In the genomic region with DNA sequence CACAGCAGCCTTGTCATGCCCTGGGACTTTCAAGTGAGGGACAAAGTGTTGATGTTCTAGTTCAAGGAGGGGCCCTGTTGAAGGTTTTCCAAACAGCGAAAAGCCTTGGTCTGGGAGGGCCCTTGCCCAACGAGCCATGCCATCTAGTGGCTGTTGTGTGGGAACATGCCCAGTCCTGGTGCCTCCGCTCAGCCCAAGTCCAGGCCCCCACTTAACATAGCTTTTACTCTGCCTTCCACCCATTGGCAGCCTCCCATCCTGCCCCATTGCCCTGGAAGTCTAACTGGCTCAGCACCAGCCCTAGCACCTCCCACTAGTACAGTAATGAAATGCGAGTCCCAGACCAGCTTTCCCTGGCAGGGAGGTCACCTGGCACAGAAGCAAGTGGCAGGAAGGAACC, we compare ENCODE assay signal across 9 mouse cellular contexts. TPM values are rescaled to one million over a fixed set of nuclear protein-coding genes. Genes with fewer than 3 reads are reported as not detected.
DNase-seq lines count a peak whose midpoint lies in the region; ATAC-seq lines count a peak whose summit lies in the region.
"Had no signal": no experiment of that assay in that cellular context is flagged by ENCODE, and none has a peak within 500 bp of the region (broad histone marks: within the 10 kb centered on the region; RNA-seq: fewer than 3 reads in every experiment).

No protein-coding gene starts in this region.

- H3K27me3 ChIP-seq in midbrain, embryonic 15.5 days (replicated peaks), result no peaks in the 10 kb centered on the region
- no peaks in the 10 kb centered on the region for H3K27me3 ChIP-seq in midbrain, embryonic 11.5 days (ENCODE audit: control insufficient read depth, insufficient read depth, low read length)
- H3K27me3 ChIP-seq: midbrain, embryonic 12.5 days had no signal

- H3K36me3 ChIP-seq in midbrain, embryonic 15.5 days (replicated peaks), result no peaks in the 10 kb centered on the region
- no peaks in the 10 kb centered on the region for H3K36me3 ChIP-seq in midbrain, embryonic 11.5 days (ENCODE audit: control insufficient read depth, insufficient read depth, low read length)
- H3K36me3 ChIP-seq: midbrain, embryonic 12.5 days had no signal

- intact Hi-C loops in left cerebral cortex, postnatal 4 days (cut with DNase I), result no loop called here

- DNase-seq in midbrain, embryonic 11.5 days (ENCODE audit: low spot score, missing footprints), result no peak
- DNase-seq in adrenal gland, postnatal 14 days, result peak; percentile 94
- DNase-seq in frontal cortex, postnatal 10 days (ENCODE audit: low spot score in 2 of 2), result peak; percentile 62 to 76
- peak; percentile 74 for DNase-seq in left cerebral cortex, postnatal 4 days
- DNase-seq in skeletal muscle tissue, adult 2 months (ENCODE audit: low read depth, low spot score), result peak; percentile 82
- no peak for DNase-seq in spleen, adult 12 weeks (ENCODE audit: low spot score)

- peaks cover 12% of the 10 kb centered on the region for H3K4me1 ChIP-seq in midbrain, embryonic 15.5 days
- H3K4me1 ChIP-seq in midbrain, embryonic 11.5 days (ENCODE audit: control insufficient read depth, insufficient read depth, low read length), result no peaks in the 10 kb centered on the region

- H3K9ac ChIP-seq in midbrain, embryonic 15.5 days, result no peak overlapping the region
- H3K9ac ChIP-seq in midbrain, embryonic 11.5 days (ENCODE audit: low read length), result no peak overlapping the region
- H3K9ac ChIP-seq: midbrain, embryonic 12.5 days had no signal

- no peak overlapping the region for H3K4me2 ChIP-seq in midbrain, embryonic 15.5 days
- H3K4me2 ChIP-seq in midbrain, embryonic 11.5 days, result no peak overlapping the region
- H3K4me2 ChIP-seq: midbrain, embryonic 12.5 days had no signal

- no peak overlapping the region for H3K27ac ChIP-seq in midbrain, embryonic 15.5 days
- no peak overlapping the region for H3K27ac ChIP-seq in midbrain, embryonic 11.5 days (ENCODE audit: low read depth, low read length)
- H3K27ac ChIP-seq: midbrain, embryonic 12.5 days had no signal

- H3K9me3 ChIP-seq in midbrain, embryonic 15.5 days, result no peaks in the 10 kb centered on the region
- no peaks in the 10 kb centered on the region for H3K9me3 ChIP-seq in midbrain, embryonic 11.5 days (ENCODE audit: control insufficient read depth, low read length)
- H3K9me3 ChIP-seq: midbrain, embryonic 12.5 days had no signal

- ATAC-seq in midbrain, embryonic 15.5 days (replicated peaks), result 0 out of 2 replicates have a peak, but pooled peaks have one; percentile 6
- ATAC-seq in midbrain, embryonic 11.5 days (ENCODE audit: low FRiP score), result no peak
- peak; percentile 70 to 79 for ATAC-seq in hematopoietic stem cell, adult 5-6 weeks (replicated peaks in 1 of 2; ENCODE audit: insufficient read depth in 1 of 2, low FRiP score in 2 of 2, low TSS enrichment in 1 of 2, low read depth in 1 of 2, poor library complexity in 2 of 2, severe bottlenecking in 2 of 2)

- H3K4me3 ChIP-seq in midbrain, embryonic 15.5 days, result no peak overlapping the region
- H3K4me3 ChIP-seq in midbrain, embryonic 11.5 days (ENCODE audit: low read depth, low read length), result no peak overlapping the region
- H3K4me3 ChIP-seq: midbrain, embryonic 12.5 days had no signal

- WGBS in midbrain, embryonic 15.5 days, result 17% methylated on average over 4 of the region's 4 CpGs
- 30% methylated on average over 4 of the region's 4 CpGs for WGBS in midbrain, embryonic 11.5 days

RNA-seq across cellular contexts. Expression of gene Rft1, which starts 3.2 kb away (rescaled TPM):
- polyA plus RNA-seq in midbrain, embryonic 15.5 days (2015; fragmentation: Nextera tagmentation; extraction: Ambion mirVana), result 7.6 and 9.6 TPM in 2 replicates
- 11.0 and 12.3 TPM in 2 replicates for polyA plus RNA-seq in midbrain, embryonic 11.5 days (2014; fragmentation: Nextera tagmentation; extraction: Ambion mirVana)
- 20.8 and 23.9 TPM in 2 replicates for total RNA-seq in adrenal gland, postnatal 14 days (2021)
- total RNA-seq in hematopoietic stem cell, adult 5-6 weeks (2017), result 15.7 and 19.7 TPM in 2 replicates
- 10 to 100 TPM in 1 of 2 experiments, 1 to 10 TPM in 1; 8.3 to 11.9 TPM for total RNA-seq in left cerebral cortex, postnatal 4 days (2021)

RNA-seq across cellular contexts. Expression of gene Prkcd, which starts 25.0 kb away (rescaled TPM):
- 14.7 and 19.6 TPM in 2 replicates for polyA plus RNA-seq in midbrain, embryonic 15.5 days (2015; fragmentation: Nextera tagmentation; extraction: Ambion mirVana)
- 17.6 and 20.1 TPM in 2 replicates for polyA plus RNA-seq in midbrain, embryonic 11.5 days (2014; fragmentation: Nextera tagmentation; extraction: Ambion mirVana)
- total RNA-seq in adrenal gland, postnatal 14 days (2021), result 133 and 145 TPM in 2 replicates
- 98.0 and 125 TPM in 2 replicates for total RNA-seq in hematopoietic stem cell, adult 5-6 weeks (2017)
- total RNA-seq in left cerebral cortex, postnatal 4 days (2021), result 10 to 100 TPM; 39.5 to 41.4 TPM

Comparison
In these comparisons a context has a peak if more than half of its experiments do, and no peak if none do; other contexts are left out.
1. DNase-seq: peak in adrenal gland, postnatal 14 days (single experiment), frontal cortex, postnatal 10 days (2 of 2), left cerebral cortex, postnatal 4 days (single experiment) and skeletal muscle tissue, adult 2 months (single experiment); none in midbrain, embryonic 11.5 days (single experiment) and spleen, adult 12 weeks (single experiment).